Mouse (Mus musculus): ENCODE data around the gene Rbfox3.

DNA sequence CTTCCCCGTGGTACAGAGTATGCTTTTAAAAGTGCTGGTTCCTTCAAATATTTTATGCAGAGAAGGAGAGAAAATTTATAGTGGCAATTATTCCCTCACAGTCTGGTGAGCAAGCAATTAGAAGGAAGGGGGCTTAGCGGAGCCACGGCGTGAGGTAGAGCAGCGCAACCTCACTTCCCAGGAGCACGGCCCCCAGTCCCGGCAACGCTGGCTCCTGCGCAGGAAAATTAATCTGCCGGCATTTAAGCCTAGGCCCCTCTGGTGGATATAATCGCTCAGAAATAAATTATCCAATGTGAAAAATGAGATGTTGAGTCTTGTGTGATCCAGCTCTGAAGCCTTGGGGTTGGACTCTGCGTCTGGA is 422.5 kb downstream of the Rbfox3 start:
- TF ChIP-seq CTCF (IDR thresholded peaks at IDR 0.05; ENCODE audit: extremely low read depth, insufficient read length, insufficient replicate concordance, low read depth, low read length) (no peak), POLR2A (IDR thresholded peaks at IDR 0.05; ENCODE audit: low read depth, low read length) (no peak)

All from small intestine, adult 2 months (tissue).